Mouse (Mus musculus) cerebellum, adult 11-12 months (tissue): ENCODE results near the gene 1700028J19Rik.
"Not testable (repeated sequence)": the region's sequence is repeated elsewhere in the genome, so short reads cannot be mapped to it uniquely, and the experiment has no call there.

ENCODE experiments used
- DNase-seq: peaks from one replicate; pipeline ENCODE4 v3.0.0; 2022

Gene 1700028J19Rik

DNA sequence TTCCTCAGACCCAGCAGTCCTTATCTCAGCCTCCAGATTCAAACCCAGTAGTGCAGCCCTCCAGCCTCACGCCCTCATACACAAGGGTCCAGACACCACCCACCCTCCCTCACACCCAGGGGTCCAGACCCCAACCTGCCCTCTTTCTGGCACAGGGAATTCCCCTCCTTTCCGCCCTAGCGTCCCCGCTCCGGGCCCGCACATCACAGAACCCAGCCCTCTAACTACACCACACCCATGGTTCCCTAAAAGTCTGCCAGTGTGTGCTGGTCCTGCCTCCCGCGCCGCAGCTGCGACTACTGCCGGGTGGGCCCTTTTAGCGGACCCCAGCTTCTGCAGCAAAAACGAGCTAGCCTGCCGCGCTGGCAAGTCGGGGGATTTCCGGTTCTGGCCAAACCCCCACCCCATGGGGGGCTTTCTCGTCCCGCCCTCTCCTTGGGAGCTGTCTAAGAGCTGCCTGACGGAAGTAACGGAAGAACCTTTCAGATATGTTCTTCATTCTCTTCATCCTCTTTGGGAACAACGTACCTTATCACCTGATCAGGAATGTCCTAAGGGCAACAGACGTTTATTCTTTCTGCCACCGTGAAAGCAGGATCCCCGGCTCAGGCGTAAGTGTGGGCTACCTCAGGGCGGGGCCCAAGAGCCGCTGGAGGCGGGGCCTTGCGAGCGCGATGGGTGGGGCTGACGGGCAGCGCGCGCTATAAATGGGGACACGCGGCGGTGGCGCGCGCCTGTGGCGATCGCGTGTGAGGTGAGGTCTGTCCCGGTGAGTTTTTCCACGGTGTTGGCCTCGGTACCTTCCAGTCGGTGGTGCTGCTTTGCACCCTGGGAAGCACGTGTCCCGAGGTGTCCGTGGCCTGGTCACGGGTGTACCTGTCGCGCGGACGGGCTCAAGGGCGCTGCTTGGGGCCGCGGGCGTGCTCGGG lies at the start of gene 1700028J19Rik, which contains the start of gene 2410002F23Rik:
1700028J19Rik (minus strand) TSS at position 641 of the 929 bp plus-strand sequence.
2410002F23Rik (plus strand) TSS at position 668 of the 929 bp plus-strand sequence.
- peak; percentile 92 for DNase-seq

DNA sequence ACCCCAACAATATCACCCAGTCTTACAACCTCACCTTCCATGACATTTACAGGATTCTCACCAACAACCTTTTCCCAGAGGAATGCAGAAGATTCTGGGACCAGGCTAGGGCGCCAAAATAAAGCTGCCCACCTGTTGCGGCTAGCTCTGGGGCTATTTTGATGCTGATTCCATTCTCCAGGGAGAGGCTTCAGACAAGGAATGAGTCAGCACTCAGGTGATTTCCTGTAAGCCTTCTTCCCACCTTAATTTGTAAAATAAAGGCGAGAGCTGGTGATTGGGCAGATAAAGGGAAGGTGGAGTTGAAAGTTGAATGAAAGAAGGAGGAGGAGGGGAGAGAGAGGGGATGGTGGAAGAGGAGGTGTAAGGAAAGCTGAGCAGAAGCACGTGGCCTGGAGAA lies 44.9 kb upstream of the 1700028J19Rik start:
- no peak for DNase-seq

DNA sequence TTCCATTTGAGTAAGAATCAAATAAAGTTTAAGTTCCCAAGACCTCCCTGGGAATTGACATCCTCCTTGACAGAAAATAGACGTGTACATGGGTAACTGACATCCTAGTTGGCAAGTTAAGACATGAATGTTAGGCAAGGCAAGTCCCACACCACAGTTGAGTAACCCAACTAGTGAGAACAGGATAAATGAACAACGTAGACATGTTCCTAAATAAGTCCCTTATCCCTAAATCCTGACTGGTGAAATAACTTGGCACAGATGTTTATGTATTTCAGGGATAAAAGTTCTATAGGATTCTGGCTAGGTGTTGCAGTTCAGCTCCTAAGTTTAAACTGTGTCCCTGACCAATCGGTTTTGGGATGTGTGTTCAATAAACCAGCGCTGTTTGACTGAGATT lies 44.5 kb upstream of the 1700028J19Rik start:
- DNase-seq: no peak

DNA sequence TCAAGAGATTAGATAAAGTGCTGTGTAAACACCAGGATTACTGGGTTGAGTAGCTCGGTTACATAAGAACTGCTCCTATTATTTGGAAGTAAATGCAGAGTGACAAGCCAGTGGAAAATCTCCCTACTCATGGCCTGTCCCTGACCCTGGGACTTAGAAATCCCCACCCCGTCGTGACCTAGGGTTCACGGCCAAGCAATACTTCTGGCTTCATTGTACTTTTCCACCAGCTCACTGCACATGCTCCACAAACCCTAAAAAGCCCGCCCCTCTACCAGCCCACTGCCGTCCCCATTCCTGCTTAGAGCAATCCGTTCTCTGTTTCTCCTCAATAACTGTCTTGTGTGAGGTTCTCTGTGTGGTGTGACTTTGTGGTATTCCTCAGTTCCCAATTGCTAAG lies 41.3 kb upstream of the 1700028J19Rik start:
- DNase-seq: no peak

GRCm38 (mm10) chr7:44281586-44281985 lies 35.1 kb upstream of the 1700028J19Rik start:
- DNase-seq: no peak

DNA sequence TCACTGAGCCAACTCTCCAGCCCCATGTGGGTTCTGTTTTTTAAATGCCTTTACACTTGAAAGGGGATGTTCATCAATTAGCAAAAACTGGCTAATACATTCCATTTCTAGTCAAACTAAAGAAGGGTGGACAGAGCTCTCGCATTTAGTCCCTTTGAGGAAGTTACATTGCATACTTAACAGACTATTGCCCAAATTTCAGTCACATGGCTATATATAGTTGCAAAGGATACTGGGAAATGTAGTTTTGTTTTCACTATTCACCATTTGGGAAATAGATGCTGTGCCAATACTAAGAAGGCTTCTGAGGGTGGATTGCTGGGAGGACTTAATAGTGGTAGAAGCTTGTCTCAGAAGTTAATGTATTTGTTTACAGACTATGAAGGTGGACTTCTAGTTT lies 34.5 kb upstream of the 1700028J19Rik start:
- no peak for DNase-seq

DNA sequence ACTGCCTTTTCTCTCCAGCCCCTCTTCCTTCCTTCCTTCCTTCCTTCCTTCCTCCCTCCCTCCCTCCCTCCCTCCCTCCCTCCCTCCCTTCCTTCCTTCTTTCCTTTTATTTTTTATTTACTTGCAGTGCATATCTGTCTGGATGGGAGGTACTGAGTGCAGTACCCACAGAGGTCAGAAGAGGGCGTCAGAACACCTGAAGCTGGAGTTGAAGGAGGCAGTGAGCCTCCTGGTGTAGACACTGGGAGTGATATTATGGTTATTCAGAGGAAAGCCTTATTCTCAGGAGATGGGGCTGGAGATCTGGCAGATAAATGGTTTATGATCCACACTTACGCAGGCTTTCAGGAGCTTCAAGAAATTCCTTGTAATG lies 30.7 kb upstream of the 1700028J19Rik start:
- DNase-seq: peak; percentile 71

GRCm38 (mm10) chr7:44276461-44277249 lies 30.2 kb upstream of the 1700028J19Rik start:
- DNase-seq: no peak

GRCm38 (mm10) chr7:44275546-44275945 lies 29.1 kb upstream of the 1700028J19Rik start:
- no peak for DNase-seq

DNA sequence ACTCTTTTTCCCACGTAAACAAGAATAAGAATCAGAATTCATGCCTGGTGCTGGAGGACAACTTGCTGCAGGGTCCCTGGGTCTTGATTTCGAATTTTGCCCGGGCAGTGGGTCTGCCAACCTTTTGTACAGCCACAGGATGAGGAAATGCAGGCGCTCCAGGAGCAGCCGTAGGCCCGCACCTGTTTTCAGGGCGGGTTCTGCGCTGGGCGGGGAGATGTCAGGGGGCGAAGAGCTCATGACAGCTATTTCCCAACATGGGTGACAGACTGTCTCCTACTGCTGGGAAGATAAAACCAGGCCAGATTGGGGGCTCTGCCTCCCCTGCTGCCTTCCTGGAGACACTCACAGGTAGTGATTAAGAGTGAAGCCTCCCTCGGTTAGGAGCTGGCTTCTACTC lies 27.6 kb upstream of the 1700028J19Rik start:
- no peak for DNase-seq

DNA sequence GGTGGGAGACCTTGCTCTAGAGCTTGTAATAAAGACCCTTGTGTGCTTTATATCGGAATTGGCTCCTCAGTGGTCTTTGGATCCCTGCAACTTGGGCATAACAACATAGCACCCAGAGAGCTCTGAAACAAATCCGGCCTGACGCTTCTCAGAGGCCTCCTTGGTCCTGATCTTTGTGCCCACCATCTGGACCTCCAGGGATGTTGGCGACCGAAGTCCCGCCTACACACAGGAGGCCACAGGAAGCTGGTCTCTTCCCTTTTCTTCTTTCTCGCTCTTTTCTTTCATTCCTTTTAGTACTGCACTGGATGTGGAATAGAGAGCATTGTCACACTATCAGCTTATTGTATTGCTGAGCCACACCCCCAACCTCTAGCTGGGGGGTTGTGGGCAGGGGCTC lies 27.0 kb upstream of the 1700028J19Rik start:
- no peak for DNase-seq

- no peak for DNase-seq
Observed at GRCm38 (mm10) chr7:44272546-44272945, 26.1 kb upstream of the 1700028J19Rik start.

DNA sequence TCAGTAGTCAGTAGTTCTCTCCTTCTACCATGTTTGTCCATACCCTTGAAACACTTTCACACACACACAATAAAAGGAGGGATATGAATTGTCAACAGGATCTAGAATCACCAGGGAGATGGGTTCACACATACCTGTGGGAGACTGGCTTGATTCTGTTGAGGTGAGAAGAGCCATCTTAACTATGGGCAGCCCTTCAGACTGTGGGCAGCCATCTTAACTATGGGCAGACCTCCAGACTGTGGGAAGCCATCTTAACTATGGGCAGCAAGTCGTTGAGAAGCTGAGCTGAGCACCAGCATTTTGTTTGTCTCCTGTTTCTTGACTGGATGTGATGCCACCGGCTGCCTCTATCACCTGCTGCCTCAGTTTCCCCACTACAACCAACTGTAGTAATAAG lies 24.8 kb upstream of the 1700028J19Rik start:
- DNase-seq: no peak

GRCm38 (mm10) chr7:44269397-44269796 lies 22.9 kb upstream of the 1700028J19Rik start:
- DNase-seq: no peak

DNA sequence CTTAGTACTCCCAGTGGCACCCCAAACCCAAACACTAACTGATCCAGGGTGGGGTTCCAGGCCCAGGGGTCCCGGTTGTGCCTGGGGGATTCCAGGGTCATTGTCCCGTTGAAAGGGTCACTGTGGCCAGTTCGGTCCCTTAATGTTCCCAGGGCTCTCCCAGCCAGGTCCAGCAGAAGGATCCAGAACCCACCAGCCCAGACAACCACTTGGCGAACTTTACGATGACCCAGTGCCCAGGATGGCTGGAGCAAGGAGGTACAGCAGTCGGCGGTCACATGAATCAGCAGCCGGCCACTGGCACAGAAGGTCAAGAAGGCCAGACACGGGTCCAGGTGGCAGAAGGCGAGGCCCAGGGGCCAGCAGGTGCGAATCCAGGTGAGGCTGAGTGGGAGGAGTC lies 21.6 kb upstream of the 1700028J19Rik start:
- DNase-seq: no peak

DNA sequence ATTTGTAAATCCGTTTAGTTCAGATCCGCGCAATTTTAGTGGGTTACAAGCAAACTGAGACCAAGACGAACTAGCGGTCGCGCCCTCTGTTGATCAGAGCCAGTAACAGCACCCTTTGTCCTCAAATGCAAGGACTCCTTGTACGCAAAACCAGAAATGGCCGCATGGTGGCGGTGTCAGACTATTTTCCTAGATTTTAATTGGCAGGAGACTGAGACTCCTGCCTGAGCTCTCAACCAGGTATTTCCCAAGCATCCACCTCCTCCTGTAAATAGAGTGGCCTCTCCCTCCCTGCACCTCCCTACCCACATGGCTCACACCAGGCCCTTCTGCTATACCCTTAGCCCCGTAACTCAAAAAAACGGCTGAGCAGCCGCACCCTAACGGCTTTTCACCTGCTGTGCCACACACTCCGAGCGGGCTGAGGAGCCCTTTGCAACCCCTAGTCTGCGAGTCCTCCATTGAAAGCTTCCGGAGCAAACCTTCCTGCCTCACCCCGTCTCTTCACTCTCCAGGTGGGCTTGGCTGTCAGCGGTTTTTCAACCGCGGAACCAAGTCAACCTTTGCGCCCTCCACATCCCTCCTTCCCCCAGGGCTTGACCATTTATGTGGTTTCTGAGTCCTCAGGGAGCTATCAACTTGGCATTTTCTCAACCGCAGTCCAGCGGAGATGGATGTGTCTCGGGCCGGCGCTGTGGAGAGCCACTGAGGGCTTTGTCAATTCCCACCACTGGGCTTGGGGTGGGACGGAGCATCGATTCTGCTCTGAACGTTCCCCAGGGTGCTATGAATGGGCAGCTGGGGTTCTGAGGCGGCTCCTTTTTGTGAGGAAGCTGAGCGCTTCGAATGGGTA lies 16.5 kb upstream of the 1700028J19Rik start:
- peak; percentile 94 for DNase-seq

- DNase-seq: no peak
Observed at GRCm38 (mm10) chr7:44261147-44261546, 14.7 kb upstream of the 1700028J19Rik start, which contains the start of gene Gm15517. Gm15517 (plus strand) TSS chr7:44261447.

DNA sequence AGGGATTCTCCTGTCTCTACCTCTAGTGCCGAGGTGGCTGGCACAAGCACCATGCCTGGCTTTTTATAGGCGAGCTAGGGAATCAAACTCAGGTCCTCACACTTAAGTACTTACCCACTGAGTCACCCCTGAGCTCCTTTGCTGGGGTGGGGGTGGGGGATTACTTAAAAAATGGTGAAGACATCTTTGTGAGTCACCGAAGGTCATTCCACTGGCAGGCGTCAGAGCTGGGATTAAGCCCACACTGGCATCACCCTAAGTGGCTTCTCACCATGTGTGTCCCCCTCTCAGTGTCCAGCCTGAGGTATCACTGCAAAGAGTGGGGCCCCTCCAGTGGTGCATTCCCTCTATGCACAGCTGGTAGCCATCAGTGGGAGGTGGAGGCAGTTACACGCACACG lies 13.9 kb upstream of the 1700028J19Rik start:
- DNase-seq: no peak

DNA sequence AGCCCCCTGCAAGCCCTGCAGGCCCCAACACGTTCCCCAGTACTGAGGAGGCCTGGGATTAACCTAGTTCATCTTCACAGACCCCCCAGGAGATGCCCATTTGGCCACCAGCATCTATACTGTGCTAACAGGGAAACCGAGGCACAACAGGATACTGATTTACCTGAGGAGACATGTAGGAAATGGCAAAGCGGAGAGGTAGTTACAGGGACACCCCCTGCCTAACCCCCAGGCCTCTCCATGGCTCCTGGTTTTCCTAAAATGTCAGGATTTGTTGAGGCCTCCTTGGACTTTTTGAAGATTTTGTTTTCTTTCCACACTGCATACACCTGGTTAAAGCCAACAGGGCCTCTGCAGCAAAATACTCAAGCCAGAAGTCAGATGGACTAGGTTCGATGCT lies 10.8 kb upstream of the 1700028J19Rik start, which contains the start of gene Acp4:
Acp4 (minus strand) TSS at position 101 of the 400 bp plus-strand sequence.
- DNase-seq: no peak

DNA sequence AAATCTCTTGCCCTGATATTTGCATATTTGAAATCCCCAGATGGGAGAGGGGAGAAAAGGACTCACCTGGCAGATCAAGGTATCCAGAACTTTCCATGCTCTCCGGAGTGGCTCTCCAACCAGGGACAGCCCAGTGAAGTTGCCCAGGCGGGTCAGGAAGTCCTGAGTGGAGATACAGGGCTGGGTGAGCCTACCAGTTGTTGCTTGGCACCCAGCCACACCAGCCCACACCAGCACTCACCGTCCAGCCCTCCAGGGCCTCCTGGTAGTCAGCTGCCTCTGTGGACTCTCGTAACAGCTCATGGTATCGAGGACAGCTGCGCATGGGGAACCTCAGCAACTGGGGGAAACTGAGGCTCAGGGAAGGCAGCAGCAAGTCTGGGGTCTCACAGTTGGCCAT lies 8.4 kb upstream of the 1700028J19Rik start:
- no peak for DNase-seq

DNA sequence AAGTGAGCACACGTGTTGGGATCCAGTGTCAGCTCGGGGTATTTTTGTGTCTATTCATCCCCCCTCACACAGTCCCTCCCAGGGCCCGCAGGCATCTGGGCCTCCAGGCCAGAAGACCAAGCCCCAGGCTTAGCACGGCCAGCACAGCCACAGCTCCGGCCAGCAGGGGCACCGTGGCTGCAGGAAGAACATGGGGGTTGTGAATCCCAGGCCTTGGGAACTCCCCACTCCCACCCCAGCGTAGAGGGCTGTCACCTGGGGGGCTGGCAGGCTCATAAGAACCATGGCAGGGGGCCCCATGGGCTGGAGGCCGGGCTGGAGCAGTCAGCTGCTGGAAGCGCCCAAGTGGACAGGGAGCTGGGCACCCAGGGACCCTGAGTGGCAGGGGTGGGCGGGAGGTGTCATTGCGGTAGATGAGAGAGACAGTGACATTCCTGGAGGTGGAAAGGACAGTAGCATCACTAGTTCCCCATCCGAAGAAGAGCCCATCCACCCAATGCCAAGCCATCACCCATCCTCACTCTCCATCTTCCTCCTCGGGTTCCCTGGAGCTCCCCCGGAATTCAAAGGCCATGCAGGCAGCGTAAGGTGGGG lies 6.6 kb upstream of the 1700028J19Rik start:
- no peak for DNase-seq

- not testable (repeated sequence) for DNase-seq
Observed at GRCm38 (mm10) chr7:44250732-44251275, 4.3 kb upstream of the 1700028J19Rik start.
